In genomic region chr5:55301538-55301937, GRCm38 (mm10) we compare ENCODE assay signal across 24 mouse cellular contexts.
"Had no signal": no experiment of that assay in that cellular context is flagged by ENCODE, and none has a peak within 500 bp of the region (broad histone marks: within the 10 kb centered on the region; RNA-seq: fewer than 3 reads in every experiment).

No protein-coding gene starts in this region.

- H3K9me3 ChIP-seq: heart, embryonic 13.5 days; heart, embryonic 15.5 days; hindbrain, embryonic 15.5 days; kidney, embryonic 15.5 days; limb, embryonic 10.5 days had no signal

- H3K4me2 ChIP-seq: heart, embryonic 11.5 days; heart, embryonic 13.5 days; heart, embryonic 15.5 days; hindbrain, embryonic 15.5 days; kidney, embryonic 15.5 days; limb, embryonic 12.5 days had no signal

- H3K4me3 ChIP-seq: heart, adult 2 months; heart, embryonic 13.5 days; heart, embryonic 15.5 days; hindbrain, embryonic 15.5 days; kidney, embryonic 15.5 days; limb, embryonic 10.5 days; limb, embryonic 12.5 days had no signal

- H3K9ac ChIP-seq: heart, embryonic 13.5 days; heart, embryonic 15.5 days; hindbrain, embryonic 15.5 days; kidney, embryonic 15.5 days; limb, embryonic 12.5 days had no signal

- ATAC-seq: hindbrain, postnatal 0 days; intestine, embryonic 16.5 days had no signal

- DNase-seq: gastrocnemius, postnatal 14 days; gastrocnemius, postnatal 36 days; heart, adult 11 months; heart, adult 2 months; heart, postnatal 14 days; heart, postnatal 36 days; kidney, adult 11 months; kidney, adult 2 months; kidney, adult 9 months; kidney, postnatal 14 days; kidney, postnatal 36 days; layer of hippocampus, adult 9-11 months; layer of hippocampus, postnatal 36 days; liver had no signal

- H3K27me3 ChIP-seq: heart, embryonic 13.5 days; heart, embryonic 15.5 days; hindbrain, embryonic 15.5 days; kidney, embryonic 15.5 days; limb, embryonic 12.5 days had no signal

- H3K27ac ChIP-seq: heart, adult 2 months; heart, embryonic 13.5 days; heart, embryonic 15.5 days; hindbrain, embryonic 15.5 days; hindbrain, postnatal 0 days; kidney, embryonic 15.5 days; kidney, postnatal 0 days; limb, embryonic 10.5 days; limb, embryonic 12.5 days had no signal

- H3K36me3 ChIP-seq: heart, embryonic 13.5 days; heart, embryonic 15.5 days; hindbrain, embryonic 15.5 days; kidney, embryonic 15.5 days; limb, embryonic 10.5 days; limb, embryonic 12.5 days had no signal

- H3K4me1 ChIP-seq: heart, embryonic 13.5 days; heart, embryonic 15.5 days; hindbrain, embryonic 15.5 days; kidney, embryonic 15.5 days; limb, embryonic 10.5 days; limb, embryonic 12.5 days had no signal
